Mouse (Mus musculus): Measurements from ENCODE around the gene Htr2c. TPM values are rescaled to one million over a fixed set of nuclear protein-coding genes. Genes with fewer than 3 reads are reported as not detected.

Htr2c gene
- not detected for total RNA-seq (2021)

DNA sequence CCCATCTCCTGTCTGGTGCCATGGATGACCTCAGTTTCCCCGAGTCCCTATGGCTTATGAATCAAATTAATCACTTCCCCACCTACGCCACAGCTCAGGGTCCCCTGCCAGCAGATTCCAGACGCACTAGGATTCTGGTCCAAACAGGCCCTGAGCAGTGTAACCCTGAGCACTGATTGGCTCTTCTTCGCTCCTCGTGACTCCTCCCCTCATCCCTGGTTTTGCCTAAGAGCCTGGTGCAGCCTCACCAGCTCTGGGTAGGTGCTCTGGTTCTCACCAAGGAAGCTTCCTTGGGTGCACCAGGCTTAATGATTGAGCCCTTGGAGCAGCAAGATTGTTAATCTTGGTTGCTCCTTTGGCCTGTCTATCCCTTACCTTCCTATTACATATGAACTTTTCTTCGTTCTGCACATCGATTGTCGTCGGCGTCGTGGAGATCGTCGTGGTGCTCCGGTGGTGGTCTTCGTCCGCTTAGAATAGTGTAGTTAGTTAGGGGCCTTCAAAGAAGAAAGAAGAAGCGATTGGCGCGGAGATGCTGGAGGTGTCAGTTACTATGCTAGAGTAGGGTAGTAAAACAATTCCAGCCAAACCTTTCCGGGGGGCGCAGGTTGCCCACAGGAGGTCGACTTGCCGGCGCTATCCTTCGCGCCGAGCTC lies at the start of gene Htr2c:
TSS of gene Htr2c (plus strand) at position 256 of the 656 bp plus-strand sequence.
- no peak for DNase-seq
- intact Hi-C loops (cut with DNase I) = no loop called here

DNA sequence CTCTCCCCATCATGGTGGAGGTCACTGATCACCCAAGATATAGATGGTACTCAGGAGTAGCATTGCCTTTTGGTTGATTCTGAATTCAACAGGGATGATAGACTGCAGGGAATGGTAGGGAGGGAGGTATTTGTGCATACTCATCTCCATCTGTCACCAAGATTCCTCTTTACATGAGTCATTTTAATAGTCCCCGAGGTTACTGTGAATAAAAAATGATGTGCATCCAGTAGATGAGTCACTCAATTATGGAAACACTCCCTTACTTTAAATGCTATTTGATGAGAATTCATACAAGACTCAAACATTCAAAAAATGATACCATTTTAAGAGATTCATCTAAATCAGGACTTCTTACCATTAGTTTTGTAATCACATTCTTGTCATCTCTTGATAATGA lies 34.1 kb upstream of the Htr2c start:
- intact Hi-C loops (cut with DNase I) = no loop called here
- DNase-seq = no peak

DNA sequence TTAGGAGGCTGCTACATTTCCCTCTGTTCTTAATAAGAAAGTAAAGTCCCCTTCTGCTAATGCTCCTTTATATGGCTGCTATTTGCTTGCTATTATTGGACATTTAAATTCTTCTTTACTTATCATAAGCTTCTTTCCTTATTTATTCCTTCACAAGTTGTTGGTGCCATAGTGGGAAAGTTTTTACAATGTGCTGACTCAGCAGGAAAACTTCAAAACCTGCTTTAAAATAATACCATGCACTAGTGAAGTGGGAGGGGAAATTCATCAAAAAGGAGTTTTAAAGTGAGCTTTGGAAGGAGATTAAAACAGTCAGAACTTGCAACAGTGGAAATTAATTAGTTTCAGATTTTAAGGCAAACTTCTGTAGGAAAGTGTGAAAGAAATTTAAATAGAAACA lies 26.0 kb upstream of the Htr2c start:
- DNase-seq = no peak
- intact Hi-C loops (cut with DNase I) = no loop called here

DNA sequence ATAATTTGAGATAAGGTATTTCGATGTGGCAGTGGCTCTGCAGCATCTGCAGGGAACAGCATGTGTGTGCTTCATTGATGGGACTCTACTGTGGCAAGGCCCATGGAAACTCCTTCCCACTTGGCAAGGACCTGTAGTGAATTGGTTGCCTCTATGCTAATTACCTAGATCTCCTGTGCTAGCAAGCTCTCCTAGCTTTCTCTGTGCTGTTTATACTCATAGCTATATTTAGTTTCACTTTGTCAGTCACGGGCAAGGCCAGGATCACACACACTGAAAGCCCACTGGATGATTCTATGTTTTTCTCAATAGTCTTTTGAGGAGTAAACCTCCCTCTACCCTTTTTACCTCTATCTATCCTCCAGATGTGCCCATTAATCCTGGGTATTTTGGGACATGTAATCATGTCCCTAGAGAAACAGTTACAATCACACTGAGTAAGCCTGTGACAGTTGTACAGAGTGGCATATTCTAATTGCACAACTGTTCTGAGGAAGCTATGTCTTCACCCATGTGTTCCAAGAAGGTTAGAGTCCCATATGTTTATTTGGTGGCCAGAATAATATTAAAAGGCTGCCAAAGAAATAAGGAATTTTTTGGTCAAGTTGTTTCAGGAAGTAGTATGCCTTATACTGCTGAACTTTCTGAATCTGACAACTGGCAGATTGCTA lies 16.0 kb upstream of the Htr2c start:
- DNase-seq = no peak
- intact Hi-C loops (cut with DNase I) = loop anchor here (2.0 kb wide), 1 partner anchor 20 kb away; no protein-coding TSS in a partner anchor

DNA sequence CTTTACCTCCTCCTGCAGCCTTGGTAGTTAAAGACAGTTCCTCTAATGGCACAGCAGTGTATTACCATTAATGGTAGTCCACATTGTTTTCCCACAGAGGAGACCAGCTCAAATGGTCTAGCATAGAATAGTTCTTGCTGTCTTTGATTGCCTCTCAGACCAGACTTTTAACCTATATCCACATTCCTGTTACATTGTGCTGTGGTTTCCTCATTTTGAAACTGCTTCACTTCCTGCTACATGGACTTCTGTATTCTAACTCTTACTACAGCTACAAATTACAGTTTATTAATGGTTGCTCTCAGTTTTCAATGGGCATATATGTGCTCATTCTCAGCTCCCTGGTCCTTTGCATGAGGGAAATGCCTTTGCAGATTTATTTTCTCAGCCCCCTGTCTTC lies 15.3 kb upstream of the Htr2c start:
- intact Hi-C loops (cut with DNase I) = loop anchor here (2.0 kb wide), 1 partner anchor 20 kb away; no protein-coding TSS in a partner anchor
- DNase-seq = no peak

DNA sequence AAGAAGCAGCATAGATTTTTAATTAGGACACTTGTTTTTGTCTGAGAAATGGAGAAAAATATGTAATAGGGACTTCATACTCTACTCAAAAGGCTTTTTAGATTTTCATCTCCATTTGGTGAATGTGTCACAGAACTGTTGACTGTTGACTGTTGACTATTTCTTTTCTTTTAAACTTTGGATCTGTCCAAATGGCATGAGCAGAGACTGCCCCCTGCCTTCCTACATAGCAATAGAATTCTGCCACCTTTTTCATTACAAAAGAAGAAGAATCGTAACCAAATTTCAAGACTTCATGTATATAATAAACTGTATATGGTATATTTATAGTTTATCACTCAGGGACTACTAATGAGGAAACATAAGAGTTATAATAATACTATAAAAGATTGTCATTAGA lies 3.7 kb upstream of the Htr2c start:
- intact Hi-C loops (cut with DNase I) = no loop called here
- DNase-seq = no peak

DNA sequence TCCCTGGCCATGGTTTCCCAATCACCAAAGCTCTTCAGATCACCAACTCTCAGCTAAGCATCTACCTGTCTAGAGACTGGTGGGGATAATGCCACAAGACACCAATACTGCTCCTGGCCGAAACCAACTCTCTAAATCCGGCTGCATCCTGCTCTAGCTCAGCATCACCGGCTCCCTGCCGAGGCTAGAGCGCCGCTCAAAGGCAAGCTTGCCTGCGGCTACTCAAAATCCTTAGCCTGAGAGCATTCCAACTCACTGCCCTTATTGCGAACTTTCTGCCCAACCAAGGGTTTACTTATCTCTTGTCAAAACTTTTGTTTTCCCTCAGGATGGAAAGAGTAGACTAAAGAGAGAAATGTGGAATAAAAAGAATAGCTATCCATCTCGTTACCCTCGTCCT lies 2.4 kb upstream of the Htr2c start:
- DNase-seq = no peak
- intact Hi-C loops (cut with DNase I) = no loop called here

DNA sequence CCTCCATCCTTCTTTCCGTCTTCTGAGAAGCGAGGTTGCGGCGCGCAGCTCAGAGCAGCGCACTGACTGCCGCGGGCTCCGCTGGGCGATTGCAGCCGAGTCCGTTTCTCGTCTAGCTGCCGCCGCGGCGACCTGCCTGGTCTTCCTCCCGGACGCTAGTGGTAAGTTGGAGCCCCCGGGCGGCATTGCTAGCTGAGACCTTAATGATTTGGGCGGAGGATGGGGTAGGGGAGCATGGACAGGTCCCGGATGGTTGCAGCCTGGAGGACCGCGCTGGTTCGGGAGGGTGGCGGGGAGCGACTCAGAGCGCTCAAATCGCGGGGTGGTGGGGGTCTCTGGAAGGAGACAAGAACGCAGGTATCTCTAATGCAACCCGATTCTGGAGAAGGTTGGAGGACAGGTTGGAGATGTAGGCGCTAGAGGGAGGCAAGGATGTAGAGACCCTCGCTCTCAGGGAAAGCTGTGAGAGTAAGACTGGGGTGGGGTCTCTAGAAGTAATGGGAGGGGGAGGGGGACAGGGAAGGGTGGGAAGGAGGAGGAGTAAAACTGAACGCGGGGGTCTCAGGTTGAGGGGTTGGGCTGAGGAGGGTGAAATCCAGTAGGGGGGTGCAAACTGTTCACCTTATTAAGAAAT lies 718 bp downstream of the Htr2c start:
- no peak for DNase-seq
- intact Hi-C loops (cut with DNase I) = no loop called here

DNA sequence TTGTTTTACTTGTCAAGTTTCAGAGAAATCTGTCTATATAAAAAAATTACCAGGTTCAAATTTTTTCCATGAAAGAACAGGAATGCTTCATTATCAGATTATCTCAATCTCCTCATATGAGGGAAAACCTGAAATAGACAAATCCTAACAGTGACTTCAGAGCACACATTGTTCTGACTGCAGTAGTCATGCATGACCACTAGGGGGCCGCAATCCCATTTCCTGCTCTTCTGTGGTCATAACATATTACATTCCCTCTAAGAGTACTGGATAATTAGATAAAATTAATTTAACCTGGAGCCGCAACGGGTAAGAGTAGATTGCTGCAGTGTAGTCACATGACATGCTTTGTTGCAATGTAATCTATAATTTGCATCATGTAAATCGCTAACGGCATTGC lies 17.6 kb downstream of the Htr2c start:
- intact Hi-C loops (cut with DNase I) = no loop called here
- DNase-seq = peak in 1 of 2 experiments; percentile 2

DNA sequence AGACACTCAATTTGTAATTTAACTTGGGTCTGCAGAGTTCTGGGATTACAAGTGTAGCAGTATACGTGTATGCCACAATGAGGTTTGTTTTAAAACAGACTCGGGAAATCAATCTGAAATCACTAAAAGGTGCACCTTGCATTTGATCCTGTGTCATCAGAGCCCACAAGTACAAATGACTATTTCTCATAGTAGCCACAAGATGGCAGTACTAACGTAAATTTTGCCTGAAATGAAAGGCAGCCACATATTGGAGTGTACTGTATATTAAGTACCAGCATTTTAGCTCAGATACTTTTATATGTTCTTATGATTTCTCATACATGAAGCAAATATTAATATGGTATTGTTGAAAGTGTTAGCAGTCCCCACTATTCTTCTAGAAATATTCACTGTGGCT lies 93.4 kb downstream of the Htr2c start:
- DNase-seq = no peak
- intact Hi-C loops (cut with DNase I) = loop anchor here (10.0 kb wide), 2 partner anchors 429 to 549 kb away; no protein-coding TSS in a partner anchor

DNA sequence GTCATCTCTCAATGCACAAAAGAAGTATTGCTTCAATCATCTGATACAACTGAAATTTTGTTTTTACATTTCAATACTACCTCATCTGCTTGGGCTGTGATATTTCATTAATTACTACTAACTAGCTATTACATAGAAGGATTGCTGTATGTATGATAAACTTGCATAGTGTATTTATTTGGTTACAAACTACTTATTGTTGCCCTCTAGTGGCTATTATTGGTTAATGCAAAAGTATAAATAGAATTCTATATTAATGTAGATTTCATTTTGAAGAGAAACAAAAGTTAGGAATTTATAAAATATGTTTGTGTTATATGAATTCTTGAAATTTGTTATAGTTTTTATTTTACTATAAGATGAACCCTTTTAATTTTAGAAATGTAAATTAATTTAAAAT lies 109.3 kb downstream of the Htr2c start:
- no peak for DNase-seq

DNA sequence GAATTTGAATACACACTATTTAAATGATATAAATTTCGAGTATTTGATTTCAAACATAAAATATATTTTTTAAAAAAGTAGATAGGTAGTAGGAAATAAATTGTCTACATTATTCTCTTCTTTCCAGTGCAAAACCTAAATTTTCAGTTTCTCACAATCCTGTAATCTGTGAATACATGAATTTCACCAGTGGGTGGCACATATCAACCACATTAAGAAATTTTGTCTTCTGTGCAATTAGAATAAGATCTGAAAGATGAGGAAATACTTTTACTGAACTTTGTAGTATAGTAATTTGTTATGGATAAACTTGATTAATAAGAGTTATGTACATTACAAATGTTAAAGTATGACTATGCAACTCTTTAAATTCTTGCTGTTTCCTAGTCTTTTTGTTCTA lies 156.8 kb downstream of the Htr2c start:
- no peak for DNase-seq
- intact Hi-C loops (cut with DNase I) = loop anchor here (5.0 kb wide), 1 partner anchor 488 kb away; no protein-coding TSS in a partner anchor

More for the DNA sequence above, 109.3 kb downstream of the Htr2c start:
- intact Hi-C loops (cut with DNase I) = loop anchor here (2.0 kb wide), 1 partner anchor 537 kb away; no protein-coding TSS in a partner anchor

DNA sequence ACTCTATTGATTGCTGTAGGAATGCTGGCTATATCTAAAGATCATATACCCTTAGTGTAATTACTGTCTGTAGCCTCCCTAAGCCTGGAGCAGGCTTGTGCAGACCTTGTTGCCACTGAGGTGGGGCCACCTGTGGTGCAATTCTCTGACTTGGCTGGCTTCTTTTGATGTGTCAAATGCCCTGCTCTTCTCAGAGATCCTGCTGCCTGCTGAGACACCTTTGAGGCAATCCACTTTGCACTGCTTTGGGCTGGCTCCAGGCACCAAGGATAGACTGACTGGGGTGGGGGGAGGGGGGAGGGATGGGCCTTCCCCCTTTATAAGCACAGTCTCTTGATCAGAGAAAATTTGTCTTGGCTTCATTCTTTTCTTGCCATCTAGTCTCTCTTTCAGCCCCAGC lies 252.9 kb downstream of the Htr2c start:
- intact Hi-C loops (cut with DNase I) = no loop called here
- no peak for DNase-seq

DNA sequence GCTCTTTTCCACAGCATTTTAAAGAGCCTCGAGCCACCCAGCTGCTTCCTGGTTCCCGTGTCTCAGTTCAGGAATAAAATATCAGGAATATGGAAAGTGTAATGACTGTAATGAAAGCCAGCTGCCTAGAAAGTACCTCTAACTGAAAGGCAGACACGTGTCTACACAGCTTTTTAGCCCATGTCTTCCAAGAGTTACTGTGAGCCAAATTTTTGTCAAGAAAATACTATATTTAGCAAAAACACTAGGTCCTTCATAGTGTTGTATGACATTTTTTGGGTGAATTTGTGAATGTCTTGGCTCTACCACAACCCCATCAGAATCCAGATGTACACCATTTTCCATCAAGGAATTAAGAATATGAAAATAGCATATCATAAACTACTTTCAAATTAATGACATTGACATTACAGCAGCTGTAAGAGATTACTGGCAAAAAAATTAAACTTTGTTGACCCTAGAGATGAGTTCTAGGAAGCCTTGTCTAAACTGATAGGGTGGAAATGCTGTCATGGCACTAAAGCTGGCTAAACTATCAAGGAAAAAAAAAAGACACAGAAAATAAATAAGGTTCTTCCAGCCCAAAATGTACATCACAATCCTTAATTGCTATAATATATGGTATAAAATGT lies 255.2 kb downstream of the Htr2c start:
- DNase-seq = no peak
- intact Hi-C loops (cut with DNase I) = no loop called here

DNA sequence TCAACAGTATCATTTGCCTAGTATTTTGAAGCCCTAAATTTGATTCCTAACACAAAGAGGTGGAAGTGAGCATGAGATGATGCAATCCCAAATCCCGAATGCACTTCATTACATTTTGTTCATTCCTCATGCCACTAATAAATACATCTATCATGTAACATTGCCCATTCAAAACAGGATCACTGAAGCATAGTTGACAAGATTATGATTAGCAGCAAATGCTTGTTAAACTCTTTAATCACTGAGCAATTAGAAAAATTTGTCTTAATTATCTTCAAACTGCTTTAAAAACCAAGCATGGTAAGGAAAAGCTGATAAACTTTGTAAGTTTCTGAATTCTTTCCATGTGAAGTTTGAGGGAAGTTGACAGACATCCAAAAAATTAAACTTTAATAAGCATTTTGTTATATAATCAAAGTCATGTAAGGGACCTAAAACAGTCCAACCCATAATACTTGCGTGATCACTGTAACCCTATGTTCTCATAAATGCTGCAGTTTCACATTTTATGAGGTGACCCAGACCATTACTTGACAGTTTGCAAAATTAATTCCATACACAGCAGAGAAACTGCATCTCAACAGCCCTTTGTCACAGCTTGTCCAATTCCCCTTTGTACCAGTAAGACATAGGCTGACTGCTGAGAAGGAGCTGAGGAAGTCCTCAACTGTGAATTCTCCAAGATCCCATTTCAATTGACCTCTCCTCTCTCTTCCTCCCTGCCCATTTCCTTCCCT lies 276.7 kb downstream of the Htr2c start:
- no peak for DNase-seq
- intact Hi-C loops (cut with DNase I) = no loop called here

Small RNA genes lying within 50 kb of the gene (microRNA-seq; reads per million reads assigned to microRNA genes)
- gene Gm22650 (0 reads per million in 2 experiments), gene Gm24627 (0 reads per million in 2 experiments), gene Mir1264 (0 reads per million in 2 experiments), gene Mir1298 (0 to 0.47 reads per million in 2 experiments), gene Mir1912 (0 reads per million in 2 experiments), gene Mir448 (0 reads per million in 2 experiments), gene Mir764 (0 reads per million in 2 experiments)

Measured in heart, postnatal 10 days (tissue).